Mouse (Mus musculus): ENCODE data around the gene Ryr3. TPM values are rescaled to one million over a fixed set of nuclear protein-coding genes. Genes with fewer than 3 reads are reported as not detected.

Ryr3 gene
- polyA plus RNA-seq, 2 experiments from 2014 or later: 2.3 to 2.9 TPM

DNA sequence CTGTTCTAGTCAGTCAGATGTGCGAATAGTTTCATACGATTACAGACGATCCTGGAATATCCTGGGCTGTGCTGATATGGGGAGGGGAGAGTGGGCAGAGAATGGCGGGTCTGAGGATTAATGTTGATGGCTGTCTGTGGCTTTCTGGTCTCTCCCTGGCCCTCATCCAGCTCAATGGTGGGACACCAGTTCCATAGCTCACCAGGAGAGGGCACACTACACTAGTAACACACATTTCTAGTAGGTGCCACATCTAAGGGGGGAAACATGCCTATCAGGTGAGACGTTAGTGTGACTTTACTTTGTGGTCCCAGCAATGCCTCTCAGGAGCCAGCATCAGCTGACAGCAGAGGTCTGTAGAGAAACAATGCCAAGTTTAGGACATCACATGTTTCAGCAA, 451.9 kb downstream of the Ryr3 start:
- peak; percentile 65 for ATAC-seq

GRCm38 (mm10) chr2:112764274-112764673, 452.6 kb downstream of the Ryr3 start:
- ATAC-seq: no peak

- no peak for ATAC-seq
Measured at GRCm38 (mm10) chr2:112762006-112762405, 454.9 kb downstream of the Ryr3 start.

DNA sequence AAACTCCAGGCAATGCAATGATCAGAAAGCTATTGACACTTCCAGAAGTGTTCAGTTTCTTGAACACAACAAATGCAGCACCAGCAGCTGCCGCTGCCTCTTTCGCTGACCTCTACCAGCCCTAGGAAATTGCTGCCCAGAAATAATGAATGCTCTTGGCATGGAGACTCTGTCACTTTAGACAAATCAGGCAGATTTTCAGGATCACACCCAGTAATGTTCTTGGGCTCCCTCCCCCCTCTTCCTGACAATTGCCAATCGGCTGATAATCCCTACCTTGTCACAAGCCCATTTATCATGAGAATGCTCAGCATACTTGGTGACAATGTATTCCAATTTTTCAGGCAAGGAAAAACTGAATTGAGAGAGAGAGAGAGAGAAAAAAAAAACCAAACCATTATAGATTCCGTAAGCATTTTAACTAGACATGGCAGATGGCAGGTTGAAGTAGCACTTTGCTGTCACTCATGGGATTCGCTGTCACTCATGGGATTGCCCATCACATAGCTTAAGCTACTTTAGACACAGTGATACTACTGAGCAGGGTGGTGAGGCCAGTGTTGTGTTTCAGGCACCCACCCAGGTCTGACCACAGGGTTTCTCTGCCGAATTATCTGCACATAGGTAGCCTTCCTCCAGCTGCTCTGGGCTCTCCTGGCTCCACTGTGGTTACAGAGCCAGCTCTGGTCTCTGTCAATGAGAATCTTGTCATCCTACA, 455.5 kb downstream of the Ryr3 start:
- ATAC-seq: no peak

DNA sequence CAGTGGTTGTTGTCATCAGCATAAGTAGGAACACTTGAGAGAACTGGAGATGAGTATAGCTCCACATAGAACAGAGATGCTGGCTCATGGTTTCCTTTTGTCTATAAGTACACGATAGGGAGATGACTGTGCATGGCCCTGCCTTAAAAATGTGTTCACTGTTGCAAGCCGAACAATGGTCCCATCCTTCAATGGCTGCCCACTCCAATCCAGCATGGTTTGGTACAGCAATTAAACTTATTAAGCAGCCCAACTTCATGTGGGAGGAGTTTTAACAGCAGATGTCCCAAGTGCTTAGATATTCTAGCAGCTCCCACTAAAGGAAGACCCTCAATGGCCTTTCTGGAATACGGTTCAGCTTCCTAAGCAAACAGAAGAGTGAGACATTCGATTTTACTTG, 456.2 kb downstream of the Ryr3 start:
- no peak for ATAC-seq

GRCm38 (mm10) chr2:112759678-112760077, 457.2 kb downstream of the Ryr3 start:
- ATAC-seq: peak; percentile 68

- ATAC-seq: no peak
Measured at GRCm38 (mm10) chr2:112758732-112759131, 458.2 kb downstream of the Ryr3 start.

DNA sequence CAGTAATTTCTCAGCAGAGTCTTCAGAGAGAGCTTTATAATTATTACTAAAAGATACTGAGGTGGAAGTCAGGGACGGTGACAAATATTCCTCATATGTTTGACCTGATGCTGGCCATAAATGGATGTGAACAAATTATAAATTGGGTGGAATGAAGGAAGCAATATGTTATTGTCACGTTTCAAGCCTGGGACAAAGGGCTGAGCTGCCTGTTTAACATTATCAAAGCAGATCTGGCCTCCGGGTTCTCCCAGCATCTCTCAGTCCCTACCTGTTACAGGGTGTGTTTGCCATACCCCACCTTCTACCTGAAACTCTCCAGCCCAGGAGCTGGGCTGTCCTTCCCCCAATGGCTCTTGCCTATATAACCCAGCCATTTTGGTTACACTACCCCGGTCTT, 463.6 kb downstream of the Ryr3 start:
- no peak for ATAC-seq

DNA sequence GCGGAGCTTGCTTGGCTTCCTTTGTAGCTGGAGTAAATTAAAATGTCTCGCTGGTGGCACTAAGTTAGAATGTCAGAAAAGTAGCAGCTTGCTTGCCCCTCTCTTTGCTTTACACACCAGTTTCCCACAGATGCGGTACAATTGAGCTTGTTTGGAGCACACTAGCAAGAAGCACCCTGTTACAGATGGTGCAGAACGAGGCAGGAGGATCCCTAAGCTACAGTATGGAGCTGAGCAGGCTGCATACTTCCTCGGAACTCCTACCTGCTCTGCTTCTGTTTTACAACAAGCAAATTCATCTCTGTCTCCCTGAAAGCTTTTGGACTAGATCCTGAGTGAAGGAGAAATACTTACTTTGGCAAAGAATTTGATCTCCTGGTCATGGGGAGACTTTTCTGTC, 465.5 kb downstream of the Ryr3 start:
- ATAC-seq: no peak

GRCm38 (mm10) chr2:112748532-112748931, 468.4 kb downstream of the Ryr3 start:
- no peak for ATAC-seq

DNA sequence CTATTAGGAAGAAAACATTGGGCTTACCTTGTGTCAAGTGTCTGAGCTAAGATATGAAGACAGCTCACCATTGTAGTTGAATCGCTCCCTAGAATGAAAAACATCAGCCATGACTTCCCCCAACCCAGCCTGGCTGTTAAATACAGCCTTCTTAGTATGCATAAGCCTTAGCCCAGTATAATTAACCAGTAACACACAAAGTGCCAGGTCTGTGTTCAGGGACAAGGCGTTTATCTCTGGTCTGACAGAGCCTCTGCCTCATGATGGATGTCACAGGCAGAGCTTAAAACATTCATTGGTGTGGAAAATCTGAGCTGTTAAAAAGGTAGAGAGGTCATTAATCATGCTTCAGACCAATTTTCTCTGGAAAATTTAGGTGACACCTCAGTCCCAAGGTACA, 484.0 kb downstream of the Ryr3 start:
- no peak for ATAC-seq

GRCm38 (mm10) chr2:112727842-112728241, 489.1 kb downstream of the Ryr3 start:
- no peak for ATAC-seq

GRCm38 (mm10) chr2:112721217-112721616, 495.7 kb downstream of the Ryr3 start:
- no peak for ATAC-seq

- no peak for ATAC-seq
Measured at GRCm38 (mm10) chr2:112720715-112721114, 496.2 kb downstream of the Ryr3 start.

GRCm38 (mm10) chr2:112714648-112715047, 502.2 kb downstream of the Ryr3 start:
- peak; percentile 99 for ATAC-seq

DNA sequence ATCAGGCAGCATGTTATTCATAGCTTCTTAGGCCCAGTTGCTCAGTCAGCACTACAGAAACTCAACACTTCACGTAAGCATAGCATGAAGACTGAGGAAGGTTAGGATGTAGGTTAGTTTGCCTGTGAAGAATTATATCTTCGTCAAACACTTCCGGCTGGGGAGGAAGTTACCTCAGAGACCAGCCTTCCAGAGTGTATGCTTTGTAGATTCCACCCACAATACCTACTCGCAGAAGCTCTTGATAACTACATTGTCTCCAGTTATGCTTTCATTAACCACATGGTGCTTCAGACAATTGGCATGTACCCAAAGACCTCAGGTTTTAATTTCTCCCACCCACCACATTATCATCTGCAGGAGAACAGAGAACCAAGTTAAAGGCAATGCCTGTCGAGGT, 535.1 kb downstream of the Ryr3 start:
- ATAC-seq: no peak

DNA sequence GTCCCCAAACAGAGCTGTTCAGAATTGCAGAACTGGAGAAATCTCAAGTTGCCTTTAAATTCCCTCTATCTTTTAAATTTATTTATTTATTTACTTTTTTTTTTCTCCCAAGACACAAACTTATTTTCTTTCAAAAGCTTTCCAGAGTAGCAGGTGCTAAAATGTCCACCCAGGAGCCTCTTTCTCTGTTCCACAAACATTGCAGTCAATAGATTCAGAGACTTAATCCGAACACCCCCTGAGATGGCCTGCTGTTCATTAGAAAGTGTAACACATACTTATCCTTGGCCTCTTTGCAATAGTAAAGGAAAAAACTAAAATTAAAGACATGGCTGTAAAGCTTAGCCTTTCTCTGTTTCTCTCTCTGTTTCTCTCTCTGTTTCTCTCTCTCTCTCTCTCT, 539.6 kb downstream of the Ryr3 start:
- no peak for ATAC-seq

DNA sequence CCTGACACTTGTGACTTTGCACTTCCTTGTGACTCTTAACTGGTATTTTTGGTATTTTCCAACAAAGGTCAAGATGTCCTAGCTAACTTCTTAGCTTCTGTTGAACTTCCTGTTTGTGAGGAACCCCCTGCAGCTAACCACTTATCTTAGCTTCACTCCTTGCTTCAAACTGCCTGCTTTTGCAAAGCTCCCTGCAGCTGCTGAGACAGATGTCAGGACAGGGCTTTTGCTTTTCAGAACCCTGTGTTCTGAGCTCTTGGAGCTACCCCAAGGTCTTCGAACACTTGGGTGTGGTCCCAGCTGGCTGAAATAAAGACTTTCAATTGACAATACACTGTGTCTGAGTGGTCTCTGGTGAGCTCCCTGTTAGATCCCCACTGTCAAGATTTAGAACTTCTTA, 540.2 kb downstream of the Ryr3 start:
- ATAC-seq: peak; percentile 43

DNA sequence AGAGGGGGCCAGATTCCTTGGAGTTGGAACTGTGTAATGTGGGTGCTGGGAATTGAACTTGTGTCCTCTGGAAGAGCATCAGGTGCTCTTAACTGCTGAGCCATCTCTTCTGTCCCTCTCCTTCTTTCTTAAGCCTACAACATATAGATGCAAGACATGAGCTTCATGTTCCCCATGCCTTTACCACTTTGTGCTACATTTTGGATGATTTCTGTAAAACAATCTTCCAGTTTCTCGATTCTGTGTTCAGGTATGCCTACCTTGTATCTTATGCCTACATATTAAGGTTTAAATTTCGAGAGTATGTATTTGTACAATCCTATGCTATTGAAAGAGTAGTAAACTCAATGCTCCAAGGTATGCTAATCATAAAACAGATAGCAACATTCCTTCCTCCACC, 540.7 kb downstream of the Ryr3 start:
- no peak for ATAC-seq

DNA sequence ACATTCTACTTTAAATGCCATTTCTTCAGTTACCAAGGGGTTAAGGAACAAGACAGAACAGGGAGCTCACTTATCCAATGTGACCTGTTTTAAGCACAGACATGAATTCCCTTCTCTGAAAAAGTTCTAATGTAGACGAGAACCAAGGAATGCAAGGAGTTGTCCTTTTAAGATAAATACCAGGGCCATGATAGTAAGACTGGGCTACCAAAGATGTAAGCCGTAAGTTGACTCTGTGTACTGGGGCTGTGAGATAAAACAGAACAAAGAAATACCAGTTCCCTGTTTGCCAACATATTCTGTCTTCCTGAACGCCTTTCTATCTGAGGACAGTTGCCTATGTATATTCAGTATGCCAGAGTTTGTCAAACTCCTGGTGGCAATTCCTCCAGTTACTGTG, 547.4 kb downstream of the Ryr3 start:
- ATAC-seq: no peak

- no peak for ATAC-seq
Measured at GRCm38 (mm10) chr2:112656131-112656530, 560.8 kb downstream of the Ryr3 start.

DNA sequence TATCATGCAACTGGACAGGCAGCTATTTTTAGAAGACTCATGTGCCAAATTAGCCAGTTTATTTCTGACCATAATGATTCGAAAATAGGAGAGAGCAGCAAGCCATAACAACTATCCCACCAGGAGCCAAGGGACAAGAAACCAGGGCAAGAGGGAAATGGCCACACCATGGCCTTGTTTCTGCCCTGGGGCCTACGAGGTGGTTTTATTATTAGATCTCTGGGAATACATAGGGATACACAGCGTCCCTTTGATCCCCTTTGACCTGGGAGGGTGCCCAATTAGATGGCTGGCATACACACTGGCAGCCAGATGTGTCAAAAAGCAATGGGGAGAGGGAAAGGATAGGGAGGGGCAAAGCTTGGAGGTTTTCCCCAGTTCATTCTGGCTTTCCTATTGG, 563.1 kb downstream of the Ryr3 start:
- no peak for ATAC-seq

GRCm38 (mm10) chr2:112637206-112637605, 579.7 kb downstream of the Ryr3 start:
- ATAC-seq: no peak

GRCm38 (mm10) chr2:112632536-112632935, 584.4 kb downstream of the Ryr3 start:
- no peak for ATAC-seq

DNA sequence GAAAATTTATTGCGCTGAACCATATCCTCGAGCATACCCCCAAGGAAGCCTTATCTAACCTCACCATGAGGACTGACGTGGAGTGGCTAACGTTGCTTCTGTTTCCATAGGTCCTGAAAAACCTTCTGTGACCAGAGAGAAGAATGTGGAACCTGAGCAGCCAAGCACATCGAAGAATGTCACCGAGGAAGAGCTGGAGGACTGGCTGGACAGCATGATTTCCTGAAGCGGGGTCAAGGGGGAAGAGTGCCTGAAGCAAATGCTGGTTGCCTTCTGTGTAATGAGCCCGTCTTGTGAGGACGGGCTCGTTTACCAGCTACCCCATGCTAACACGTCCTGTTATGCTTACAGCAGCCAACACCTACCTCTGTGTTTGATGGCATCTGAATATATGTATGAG, 586.2 kb downstream of the Ryr3 start:
- ATAC-seq: no peak

Data from activated CD4-positive, CD25-positive, alpha-beta regulatory T cell, adult 4 months (primary cell).